Mouse (Mus musculus): Measurements from ENCODE around the gene Nabp2.

The Nabp2 gene

GRCm38 (mm10) chr10:128385902-128386301 is 25.4 kb downstream of the Nabp2 start:
- DNase-seq (ENCODE audit: low spot score), result no peak

- DNase-seq (ENCODE audit: low spot score), result no peak
Observed at GRCm38 (mm10) chr10:128382482-128382881, 28.8 kb downstream of the Nabp2 start.

GRCm38 (mm10) chr10:128380565-128380964 is 30.7 kb downstream of the Nabp2 start:
- DNase-seq (ENCODE audit: low spot score), result peak; percentile 34

- no peak for DNase-seq (ENCODE audit: low spot score)
Observed at GRCm38 (mm10) chr10:128379260-128379659, 32.0 kb downstream of the Nabp2 start.

GRCm38 (mm10) chr10:128378462-128378861 is 32.8 kb downstream of the Nabp2 start:
- DNase-seq (ENCODE audit: low spot score), result no peak

GRCm38 (mm10) chr10:128377940-128378448 is 33.3 kb downstream of the Nabp2 start:
- DNase-seq (ENCODE audit: low spot score), result no peak

- peak; percentile 32 for DNase-seq (ENCODE audit: low spot score)
Observed at GRCm38 (mm10) chr10:128377222-128377939, 33.9 kb downstream of the Nabp2 start.

GRCm38 (mm10) chr10:128376455-128377211 is 34.7 kb downstream of the Nabp2 start, which contains the start of gene Ankrd52:
Gene Ankrd52, plus strand, starts transcription at chr10:128377115.
- peak; percentile 70 for DNase-seq (ENCODE audit: low spot score)

- DNase-seq (ENCODE audit: low spot score), result no peak
Observed at GRCm38 (mm10) chr10:128376099-128376454, 35.2 kb downstream of the Nabp2 start.

- no peak for DNase-seq (ENCODE audit: low spot score)
Observed at GRCm38 (mm10) chr10:128374393-128374792, 36.9 kb downstream of the Nabp2 start.

- peak; percentile 37 for DNase-seq (ENCODE audit: low spot score)
Observed at GRCm38 (mm10) chr10:128372989-128373748, 38.1 kb downstream of the Nabp2 start.

- no peak for DNase-seq (ENCODE audit: low spot score)
Observed at GRCm38 (mm10) chr10:128372142-128372541, 39.1 kb downstream of the Nabp2 start.

- no peak for DNase-seq (ENCODE audit: low spot score)
Observed at GRCm38 (mm10) chr10:128370601-128371000, 40.7 kb downstream of the Nabp2 start.

GRCm38 (mm10) chr10:128370021-128370420 is 41.3 kb downstream of the Nabp2 start:
- DNase-seq (ENCODE audit: low spot score), result no peak

- no peak for DNase-seq (ENCODE audit: low spot score)
Observed at GRCm38 (mm10) chr10:128369599-128369998, 41.7 kb downstream of the Nabp2 start.

- DNase-seq (ENCODE audit: low spot score), result no peak
Observed at GRCm38 (mm10) chr10:128369218-128369543, 42.1 kb downstream of the Nabp2 start.

- DNase-seq (ENCODE audit: low spot score), result peak; percentile 86
Observed at GRCm38 (mm10) chr10:128368402-128369217, 42.7 kb downstream of the Nabp2 start, which contains the start of gene Coq10a. Gene Coq10a, minus strand, starts transcription at chr10:128368997.

GRCm38 (mm10) chr10:128367899-128368401 is 43.3 kb downstream of the Nabp2 start:
- no peak for DNase-seq (ENCODE audit: low spot score)

- peak; percentile 57 for DNase-seq (ENCODE audit: low spot score)
Observed at GRCm38 (mm10) chr10:128362568-128362967, 48.7 kb downstream of the Nabp2 start.

- no peak for DNase-seq (ENCODE audit: low spot score)
Observed at GRCm38 (mm10) chr10:128361836-128362235, 49.5 kb downstream of the Nabp2 start.

- DNase-seq (ENCODE audit: low spot score), result no peak
Observed at GRCm38 (mm10) chr10:128359226-128359625, 52.1 kb downstream of the Nabp2 start.

Data from adipocyte (in vitro differentiated cells).